Comparison of ENCODE assay signal across 15 mouse cellular contexts in the genomic region with DNA sequence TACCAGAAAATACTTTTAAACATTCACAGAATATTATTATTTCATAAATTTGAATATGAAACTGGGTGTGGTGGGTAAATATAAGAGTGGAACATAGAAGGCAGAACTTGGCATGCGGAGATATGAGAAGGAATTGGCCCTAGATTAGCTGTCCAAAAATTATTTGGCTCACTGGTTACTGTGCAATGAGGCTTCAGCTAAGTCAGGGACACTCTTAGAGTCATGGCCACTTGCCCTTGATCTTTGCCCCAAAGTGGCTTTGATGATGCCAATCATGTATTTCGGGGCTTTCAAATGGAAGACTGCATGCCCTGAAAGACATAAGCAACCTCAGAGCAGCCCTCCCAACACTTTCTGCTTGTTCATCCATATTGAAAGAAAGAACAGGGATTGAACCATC.
A peak's percentile ranks its signal among the peaks of the same experiment; 100 is the strongest.
DNase-seq lines count a peak whose midpoint lies in the region; ATAC-seq and TF ChIP-seq lines count a peak whose summit lies in the region.
"Had no signal": no experiment of that assay in that cellular context is flagged by ENCODE, and none has a peak within 500 bp of the region (broad histone marks: within the 10 kb centered on the region; RNA-seq: fewer than 3 reads in every experiment).

No protein-coding gene starts in this region.

- no peaks in the 10 kb centered on the region for H3K27me3 ChIP-seq in forebrain, embryonic 12.5 days
- H3K27me3 ChIP-seq in forebrain, embryonic 11.5 days (ENCODE audit: control insufficient read depth, insufficient read depth, low read length): no peaks in the 10 kb centered on the region
- no peaks in the 10 kb centered on the region for H3K27me3 ChIP-seq in forebrain, embryonic 14.5 days (replicated peaks; ENCODE audit: control insufficient read depth, insufficient read depth, low read length)
- H3K27me3 ChIP-seq in forebrain, embryonic 16.5 days (replicated peaks; ENCODE audit: control insufficient read depth, insufficient read depth, low read length): no peaks in the 10 kb centered on the region
- no peaks in the 10 kb centered on the region for H3K27me3 ChIP-seq in hindbrain, postnatal 0 days (ENCODE audit: insufficient read depth, low read length)
- H3K27me3 ChIP-seq: heart, embryonic 13.5 days; liver, embryonic 15.5 days; megakaryocyte, embryonic 14.5 days had no signal

- H3K36me3 ChIP-seq in forebrain, embryonic 12.5 days (replicated peaks): no peaks in the 10 kb centered on the region
- H3K36me3 ChIP-seq in forebrain, embryonic 11.5 days (ENCODE audit: control insufficient read depth, insufficient read depth, low read length): no peaks in the 10 kb centered on the region
- no peaks in the 10 kb centered on the region for H3K36me3 ChIP-seq in forebrain, embryonic 14.5 days (ENCODE audit: control insufficient read depth, insufficient read depth, low read length)
- no peaks in the 10 kb centered on the region for H3K36me3 ChIP-seq in forebrain, embryonic 16.5 days (ENCODE audit: control insufficient read depth, insufficient read depth)
- H3K36me3 ChIP-seq in hindbrain, postnatal 0 days (ENCODE audit: insufficient read depth, low read length): no peaks in the 10 kb centered on the region
- H3K36me3 ChIP-seq: heart, embryonic 13.5 days; liver, embryonic 15.5 days had no signal

- H3K9ac ChIP-seq in forebrain, embryonic 12.5 days: no peak overlapping the region
- no peak overlapping the region for H3K9ac ChIP-seq in forebrain, embryonic 11.5 days (ENCODE audit: low read length)
- H3K9ac ChIP-seq in forebrain, embryonic 14.5 days (ENCODE audit: low read length): no peak overlapping the region
- H3K9ac ChIP-seq in forebrain, embryonic 16.5 days (replicated peaks; ENCODE audit: low read depth, low read length): no peak overlapping the region
- no peak overlapping the region for H3K9ac ChIP-seq in hindbrain, postnatal 0 days (replicated peaks; ENCODE audit: low read length)
- H3K9ac ChIP-seq: heart, embryonic 13.5 days; liver, embryonic 15.5 days had no signal

- H3K4me2 ChIP-seq in forebrain, embryonic 12.5 days: no peak overlapping the region
- H3K4me2 ChIP-seq in forebrain, embryonic 11.5 days (ENCODE audit: low read depth, low read length, severe bottlenecking): no peak overlapping the region
- H3K4me2 ChIP-seq in forebrain, embryonic 14.5 days (ENCODE audit: low read length): no peak overlapping the region
- no peak overlapping the region for H3K4me2 ChIP-seq in forebrain, embryonic 16.5 days (ENCODE audit: low read length)
- H3K4me2 ChIP-seq in hindbrain, postnatal 0 days (ENCODE audit: low read depth, low read length): no peak overlapping the region
- H3K4me2 ChIP-seq: heart, embryonic 13.5 days; liver, embryonic 15.5 days had no signal

- 86% methylated on average over 2 of the region's 2 CpGs for WGBS in forebrain, embryonic 12.5 days
- WGBS in forebrain, embryonic 11.5 days: 82% methylated on average over 2 of the region's 2 CpGs
- 91% methylated on average over 2 of the region's 2 CpGs for WGBS in forebrain, embryonic 14.5 days
- 89% methylated on average over 2 of the region's 2 CpGs for WGBS in forebrain, embryonic 16.5 days
- 42% methylated on average over 2 of the region's 2 CpGs for WGBS in hindbrain, postnatal 0 days

- H3K4me3 ChIP-seq in forebrain, embryonic 12.5 days (replicated peaks): no peak overlapping the region
- no peak overlapping the region for H3K4me3 ChIP-seq in forebrain, embryonic 11.5 days (ENCODE audit: low read depth, low read length)
- H3K4me3 ChIP-seq in forebrain, embryonic 14.5 days (ENCODE audit: low read depth, low read length): no peak overlapping the region
- no peak overlapping the region for H3K4me3 ChIP-seq in forebrain, embryonic 16.5 days (replicated peaks; ENCODE audit: low read length)
- no peak overlapping the region for H3K4me3 ChIP-seq in hindbrain, postnatal 0 days (ENCODE audit: low read length)
- H3K4me3 ChIP-seq: heart, embryonic 13.5 days; liver, embryonic 15.5 days; megakaryocyte, embryonic 14.5 days had no signal

- no peak for TF ChIP-seq CTCF in hindbrain, postnatal 0 days (IDR thresholded peaks at IDR 0.05; ENCODE audit: low read depth)

- no peak for DNase-seq in forebrain, embryonic 11.5 days (ENCODE audit: low spot score)
- DNase-seq in forebrain, embryonic 14.5 days (ENCODE audit: low spot score): no peak
- DNase-seq in hindbrain, postnatal 0 days (ENCODE audit: low spot score): peak; percentile 37
- no peak for DNase-seq in kidney, postnatal 10 days
- DNase-seq in spleen, postnatal 36 days (ENCODE audit: low spot score in 2 of 2): no peak
- DNase-seq in thymus, postnatal 4 days: no peak
- DNase-seq: cerebellum, adult 11-12 months; kidney, adult 2 months; lung, postnatal 10 days had no signal

- ATAC-seq in forebrain, embryonic 12.5 days (ENCODE audit: low FRiP score): 0 out of 2 replicates have a peak, but pooled peaks have one; percentile 30
- ATAC-seq in forebrain, embryonic 11.5 days (replicated peaks; ENCODE audit: low FRiP score): no peak
- peak; percentile 49 for ATAC-seq in forebrain, embryonic 14.5 days
- ATAC-seq in forebrain, embryonic 16.5 days: no peak
- ATAC-seq in hindbrain, postnatal 0 days: no peak
- ATAC-seq: CD4-positive, CD25-positive, alpha-beta regulatory T cell, adult 4 months had no signal

- peaks cover 10% of the 10 kb centered on the region for H3K4me1 ChIP-seq in forebrain, embryonic 12.5 days
- H3K4me1 ChIP-seq in forebrain, embryonic 11.5 days (replicated peaks; ENCODE audit: control insufficient read depth, insufficient read depth, low read length): no peaks in the 10 kb centered on the region
- H3K4me1 ChIP-seq in forebrain, embryonic 14.5 days (ENCODE audit: control insufficient read depth, insufficient read depth, low read length): peaks cover 8% of the 10 kb centered on the region
- peaks cover 7% of the 10 kb centered on the region for H3K4me1 ChIP-seq in forebrain, embryonic 16.5 days (replicated peaks; ENCODE audit: control insufficient read depth, insufficient read depth, low read length)
- peaks cover 6% of the 10 kb centered on the region for H3K4me1 ChIP-seq in hindbrain, postnatal 0 days (ENCODE audit: insufficient read depth, low read length)
- H3K4me1 ChIP-seq: liver, embryonic 15.5 days had no signal

- no peak overlapping the region for H3K27ac ChIP-seq in forebrain, embryonic 12.5 days
- H3K27ac ChIP-seq in forebrain, embryonic 11.5 days (ENCODE audit: low read depth, low read length): no peak overlapping the region
- no peak overlapping the region for H3K27ac ChIP-seq in forebrain, embryonic 14.5 days (ENCODE audit: low read depth, low read length)
- peak overlapping the region; percentile 78 for H3K27ac ChIP-seq in forebrain, embryonic 16.5 days (ENCODE audit: low read length)
- peak overlapping the region; percentile 56; the same call in 1 of the 2 replicates for H3K27ac ChIP-seq in hindbrain, postnatal 0 days
- H3K27ac ChIP-seq: heart, embryonic 13.5 days; liver, embryonic 15.5 days had no signal

- no peaks in the 10 kb centered on the region for H3K9me3 ChIP-seq in forebrain, embryonic 12.5 days
- H3K9me3 ChIP-seq in forebrain, embryonic 11.5 days (ENCODE audit: control insufficient read depth, low read length): no peaks in the 10 kb centered on the region
- H3K9me3 ChIP-seq in forebrain, embryonic 14.5 days (replicated peaks; ENCODE audit: control insufficient read depth, low read length): no peaks in the 10 kb centered on the region
- no peaks in the 10 kb centered on the region for H3K9me3 ChIP-seq in forebrain, embryonic 16.5 days (ENCODE audit: control insufficient read depth, low read length)
- H3K9me3 ChIP-seq in hindbrain, postnatal 0 days (ENCODE audit: low read length): no peaks in the 10 kb centered on the region
- H3K9me3 ChIP-seq: heart, embryonic 13.5 days; liver, embryonic 15.5 days; megakaryocyte, embryonic 14.5 days had no signal

Comparison
In these comparisons a context has a peak if more than half of its experiments do, and no peak if none do; other contexts are left out.
1. ATAC-seq: peak in forebrain, embryonic 12.5 days (single experiment) and forebrain, embryonic 14.5 days (single experiment); none in forebrain, embryonic 11.5 days (single experiment), forebrain, embryonic 16.5 days (single experiment) and hindbrain, postnatal 0 days (single experiment).
2. H3K27ac ChIP-seq: peak in forebrain, embryonic 16.5 days (single experiment) and hindbrain, postnatal 0 days (single experiment); none in forebrain, embryonic 12.5 days (single experiment), forebrain, embryonic 11.5 days (single experiment) and forebrain, embryonic 14.5 days (single experiment).